Mouse (Mus musculus) lung, adult 2 months (tissue): ENCODE measurements around the gene Osr1.

ENCODE experiments used
- CTCF ChIP-seq: fragments of 200-500 bp; IDR thresholded peaks from 2 replicates; pipeline ENCODE4 v1.5.1; 2011; ENCODE audit warnings: mild to moderate bottlenecking, low read length, control low read depth; ENCODE audit not compliant: insufficient read depth
- POLR2A ChIP-seq: fragments of 200-500 bp; IDR thresholded peaks from 2 replicates; pipeline ENCODE4 v1.6.1; 2011; ENCODE audit warnings: low read depth, mild to moderate bottlenecking, control low read depth, low read length, borderline replicate concordance; ENCODE audit errors: extremely low read depth

DNA sequence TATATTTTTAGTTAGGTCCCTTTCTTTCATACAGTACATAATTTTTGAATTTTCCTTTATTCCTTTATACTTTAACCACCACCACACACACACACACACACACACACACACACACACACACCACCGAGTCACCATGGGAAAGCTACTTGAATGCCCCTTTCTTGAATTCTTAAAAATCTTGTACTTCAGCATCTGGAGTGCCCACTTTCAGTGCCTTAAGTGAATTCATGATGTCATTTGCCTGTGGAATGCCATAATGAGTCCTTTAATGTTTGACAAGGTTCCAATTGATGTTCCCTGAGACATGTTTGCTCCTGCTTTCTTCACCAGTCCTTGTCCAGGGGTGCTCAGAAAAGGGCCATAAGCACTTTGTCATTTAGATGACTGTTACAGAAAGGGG, 17.8 kb downstream of the Osr1 start:
- TF ChIP-seq CTCF = no peak
- no peak for TF ChIP-seq POLR2A
